Mouse (Mus musculus) liver, postnatal 0 days (tissue): ENCODE measurements around the gene Nptxr. TPM values are rescaled to one million over a fixed set of nuclear protein-coding genes. Genes with fewer than 3 reads are reported as not detected.

Source experiments
- ATAC-seq: fragments of 200-750 bp; cut with Nextera tagmentation; 2 replicates; pipeline ENCODE4 v1.8.0; 2017; ENCODE audit warnings: mild to moderate bottlenecking, moderate library complexity
- DNase-seq: peaks from one replicate; pipeline ENCODE4 v3.0.0-alpha.2; 2016
- H3K27ac ChIP-seq: fragments of 300-500 bp; sonication (generic); 2 replicates; pipeline ENCODE4 v1.5.1; 2014; ENCODE audit warnings: antibody characterized with exemption, moderate library complexity, mild to moderate bottlenecking, low read depth
- H3K27me3 ChIP-seq: fragments of 300-500 bp; sonication (generic); 2 replicates; pipeline ENCODE4 v1.6.1; 2014; ENCODE audit warnings: low read length, control low read depth, mixed read lengths; ENCODE audit not compliant: insufficient read depth
- H3K36me3 ChIP-seq: fragments of 300-500 bp; sonication (generic); replicated peaks from 2 replicates; pipeline ENCODE4 v1.6.1; 2014; ENCODE audit warnings: mild to moderate bottlenecking, control low read depth, low read length, moderate library complexity, mixed read lengths; ENCODE audit not compliant: insufficient read depth
- H3K4me1 ChIP-seq: fragments of 300-500 bp; sonication (generic); 2 replicates; pipeline ENCODE4 v1.6.1; 2014; ENCODE audit warnings: antibody characterized with exemption, mild to moderate bottlenecking, control low read depth; ENCODE audit not compliant: insufficient read depth
- H3K4me2 ChIP-seq: fragments of 300-500 bp; sonication (generic); 2 replicates; pipeline ENCODE4 v1.6.1; 2014; ENCODE audit warnings: low read depth, mild to moderate bottlenecking, low read length, moderate library complexity, mixed read lengths
- H3K4me3 ChIP-seq: fragments of 300-500 bp; sonication (generic); 2 replicates; pipeline ENCODE4 v1.5.1; 2014; ENCODE audit warnings: low read depth, low read length
- H3K9ac ChIP-seq: fragments of 300-500 bp; sonication (generic); replicated peaks from 2 replicates; pipeline ENCODE4 v1.6.1; 2014; ENCODE audit warnings: mild to moderate bottlenecking, moderate library complexity
- H3K9me3 ChIP-seq: fragments of 300-500 bp; sonication (generic); 2 replicates; pipeline ENCODE4 v1.6.1; 2016; ENCODE audit warnings: mild to moderate bottlenecking, control low read depth, low read length, mixed read lengths
- CTCF ChIP-seq: sonication (generic); IDR thresholded peaks from 2 replicates; pipeline ENCODE4 v1.5.1; 2016; ENCODE audit warnings: antibody characterized with exemption, low read depth
- EP300 ChIP-seq: IDR thresholded peaks from 2 replicates; pipeline ENCODE4 v1.6.1; 2016; ENCODE audit warnings: antibody characterized with exemption, low read depth, mild to moderate bottlenecking
- WGBS: fragments of 180-500 bp; shearing (Covaris S2); extraction: QIAGEN DNeasy Blood & Tissue Kit; methylation state at CpG from one replicate; pipeline ENCODE4 v1.1.7; 2014; ENCODE audit not compliant: insufficient replicate concordance; 5-methylcytosine and 5-hydroxymethylcytosine counted together
- polyA plus RNA-seq: library from polyadenylated mRNA; unstranded; fragments of >200 nt; fragmentation: Nextera tagmentation; extraction: Ambion mirVana; gene quantifications from 2 replicates; pipeline ENCODE4 v1.2.1, GENCODE M21; 2015

Nptxr gene
- polyA plus RNA-seq, 1 experiment from 2014 or later = 0.13 TPM

DNA sequence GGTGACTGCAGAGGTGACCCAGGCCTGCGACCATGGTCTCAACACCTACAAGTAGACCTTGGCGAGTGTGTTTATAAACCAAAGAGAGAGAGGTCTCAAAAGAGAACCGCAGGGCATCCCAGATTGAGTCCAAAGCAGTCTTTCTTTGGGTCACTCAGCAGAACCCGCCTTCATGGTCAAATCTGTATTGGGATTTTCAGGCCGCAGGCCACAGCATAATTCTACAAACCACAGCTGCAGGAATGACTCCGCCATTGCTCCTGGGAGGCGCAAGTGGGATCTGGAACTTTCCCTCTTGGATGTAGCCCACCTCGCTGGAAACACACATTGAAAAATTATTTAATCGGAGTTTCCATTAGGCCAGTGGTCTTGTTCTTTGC is 30.3 kb upstream of the Nptxr start:
- Histone ChIP-seq H3K4me3 (no peak overlapping the region), H3K4me1 (peaks cover 4% of the 10 kb centered on the region; the same call in 1 of the 2 replicates), H3K27ac (no peak overlapping the region), H3K9me3 (no peaks in the 10 kb centered on the region), H3K27me3 (peaks cover 2% of the 10 kb centered on the region; the same call in 1 of the 2 replicates), H3K9ac (no peak overlapping the region), H3K4me2 (0 out of 2 replicates have a peak overlapping the region, but pooled peaks have one; percentile 91), H3K36me3 (no peaks in the 10 kb centered on the region)
- WGBS = 69% methylated on average over 9 of the region's 9 CpGs
- ATAC-seq = no peak
- no peak for DNase-seq
- TF ChIP-seq CTCF = no peak
- TF ChIP-seq EP300 = no peak

DNA sequence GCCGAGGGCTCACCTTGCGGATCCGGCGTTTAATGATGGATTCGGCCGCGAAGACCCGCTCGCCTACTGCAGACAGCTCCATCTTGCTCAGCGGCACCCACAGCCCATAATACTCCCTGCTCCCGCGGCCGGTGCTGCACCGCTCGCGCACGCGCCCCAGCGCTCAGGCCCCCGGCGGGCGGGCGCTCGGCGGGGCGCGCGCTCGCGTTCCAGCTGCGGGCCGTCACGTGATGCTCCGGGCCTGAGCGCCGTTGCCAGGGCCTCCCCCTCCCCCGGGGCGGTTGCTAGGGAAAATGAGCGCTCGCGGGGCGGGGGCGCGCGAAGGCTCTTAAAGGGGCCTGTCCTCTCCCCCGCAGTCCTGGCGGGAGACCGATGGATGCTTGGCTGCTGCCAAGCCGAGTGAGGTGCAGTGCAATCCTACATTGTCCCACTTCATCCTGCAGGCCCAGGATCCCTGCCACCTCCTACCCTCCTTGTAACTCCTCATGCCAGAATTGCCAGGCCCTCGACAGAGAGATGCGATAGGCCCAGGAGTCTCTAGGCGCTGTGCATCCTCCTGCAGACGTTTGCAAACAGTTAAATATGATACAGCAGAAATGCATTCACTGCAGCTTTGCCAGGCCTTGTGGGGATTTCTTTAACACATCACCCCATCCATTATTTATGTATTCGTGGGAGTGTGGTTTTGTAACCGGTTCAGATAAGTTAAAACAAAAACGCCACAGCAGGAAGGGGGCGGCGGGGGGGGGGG is 29.7 kb upstream of the Nptxr start, which contains the start of the genes Npcd and Cbx6:
Npcd (minus strand) TSS at position 108 of the 751 bp plus-strand sequence.
Cbx6 (minus strand) TSS at position 559 of the 751 bp plus-strand sequence.
- ATAC-seq = peak; percentile 83
- no peaks in the 10 kb centered on the region for H3K36me3 ChIP-seq
- peak within 1 kb of the TSS; percentile 74 for H3K4me3 ChIP-seq
- 3% methylated on average over 38 of the region's 58 CpGs for WGBS
- peak within 1 kb of the TSS; percentile 55; the same call in 1 of the 2 replicates for H3K27ac ChIP-seq
- H3K9ac ChIP-seq = peak within 1 kb of the TSS; percentile 72
- peaks cover 4% of the 10 kb centered on the region; the same call in 1 of the 2 replicates for H3K4me1 ChIP-seq
- no peaks in the 10 kb centered on the region for H3K9me3 ChIP-seq
- TF ChIP-seq CTCF (no peak), EP300 (no peak)
- peak; percentile 87 for DNase-seq
- H3K4me2 ChIP-seq = peak within 1 kb of the TSS; percentile 91
- peaks cover 2% of the 10 kb centered on the region; the same call in 1 of the 2 replicates for H3K27me3 ChIP-seq

DNA sequence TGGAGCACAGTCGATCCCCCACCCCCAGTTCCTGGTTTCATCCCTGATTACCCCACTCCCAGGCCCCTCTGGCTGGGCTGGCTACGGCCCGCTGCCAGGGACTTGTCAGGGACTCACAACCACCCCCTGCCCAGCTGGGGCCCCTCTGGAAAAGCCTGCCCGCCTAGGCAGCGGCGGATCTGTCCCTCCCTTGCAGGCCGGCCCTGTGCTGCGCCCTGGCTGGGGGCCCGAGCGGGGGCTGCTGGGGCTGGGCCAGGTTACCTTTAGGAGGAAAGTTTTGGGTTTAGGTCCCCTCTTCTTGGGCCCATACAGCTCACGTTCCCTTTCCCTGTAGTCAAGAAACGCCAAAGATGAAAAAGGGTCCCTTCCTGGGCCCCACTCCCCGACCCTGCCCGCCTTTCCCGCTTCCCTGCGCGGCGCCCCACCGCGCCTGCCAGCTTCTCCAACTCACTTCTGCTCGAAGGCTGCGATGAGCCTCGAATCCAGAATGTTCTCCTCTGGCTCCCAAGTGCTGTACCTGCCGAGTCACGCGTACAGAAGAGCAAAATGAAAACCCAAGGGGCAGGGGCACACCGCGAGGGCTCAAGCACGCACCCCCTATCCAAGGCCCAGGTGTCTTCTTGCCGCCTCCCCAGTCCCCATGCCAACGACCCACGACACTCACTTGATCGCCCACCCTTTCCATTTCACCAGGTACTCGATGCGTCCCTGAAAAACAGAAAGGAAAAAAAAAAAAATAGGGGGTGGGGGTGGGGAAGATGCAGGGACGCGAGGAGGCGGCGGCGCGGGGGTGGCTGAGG is 28.9 kb upstream of the Nptxr start:
- ATAC-seq (0 out of 2 replicates have a peak, but pooled peaks have one; percentile 20), DNase-seq (no peak)
- Histone ChIP-seq H3K4me2 (peak overlapping the region; percentile 91), H3K4me1 (peaks cover 4% of the 10 kb centered on the region; the same call in 1 of the 2 replicates), H3K27ac (peak overlapping the region; percentile 55; the same call in 1 of the 2 replicates), H3K4me3 (peak overlapping the region; percentile 74), H3K27me3 (peaks cover 2% of the 10 kb centered on the region; the same call in 1 of the 2 replicates), H3K36me3 (no peaks in the 10 kb centered on the region), H3K9ac (peak overlapping the region; percentile 72), H3K9me3 (no peaks in the 10 kb centered on the region)
- TF ChIP-seq CTCF (no peak), EP300 (no peak)
- WGBS = 2% methylated on average over 41 of the region's 41 CpGs

DNA sequence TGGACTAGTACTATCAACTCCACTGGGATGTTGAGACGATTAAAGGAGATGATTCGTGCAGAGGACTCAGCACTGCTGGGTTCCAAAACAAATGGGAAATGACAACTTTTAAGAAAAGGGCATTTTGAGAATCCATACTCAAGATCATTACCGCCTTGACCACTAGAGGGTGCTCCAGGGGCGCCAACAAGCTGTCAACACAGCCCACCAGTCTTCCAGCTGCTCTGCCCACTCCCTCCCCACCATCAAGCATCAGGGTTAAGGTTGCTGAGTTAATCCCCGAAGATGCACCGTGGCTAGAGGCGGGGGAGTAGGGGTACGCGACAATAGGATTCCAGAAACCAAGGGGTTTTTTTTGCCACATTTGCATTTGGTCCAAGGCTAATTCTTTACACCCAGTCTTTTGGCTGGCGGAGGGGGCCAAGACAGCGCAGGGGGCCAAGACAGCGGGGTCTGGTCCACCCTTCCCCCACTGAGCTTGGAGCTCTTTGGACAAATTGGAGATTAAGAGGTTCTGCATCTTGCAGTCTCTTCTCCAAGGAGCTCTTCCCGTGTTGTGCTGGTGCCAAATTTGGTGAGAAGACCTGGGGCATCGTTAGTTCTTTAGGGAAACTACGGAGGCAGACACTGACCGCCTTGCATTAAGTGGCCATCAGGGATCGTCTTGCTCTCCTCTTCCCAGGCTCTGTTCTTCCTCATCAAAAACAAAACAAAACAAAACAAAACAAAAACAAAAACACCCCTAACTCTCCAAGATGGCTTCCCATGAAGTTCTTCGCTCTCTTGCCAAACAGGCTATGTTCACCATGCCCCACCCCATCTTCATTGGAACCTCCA is 27.7 kb upstream of the Nptxr start:
- WGBS = 42% methylated on average over 18 of the region's 18 CpGs
- ATAC-seq = no peak
- TF ChIP-seq CTCF (peak; percentile 93), EP300 (no peak)
- Histone ChIP-seq H3K4me1 (peaks cover 4% of the 10 kb centered on the region; the same call in 1 of the 2 replicates), H3K4me2 (peak overlapping the region; percentile 91), H3K27ac (no peak overlapping the region), H3K27me3 (peaks cover 2% of the 10 kb centered on the region; the same call in 1 of the 2 replicates), H3K4me3 (0 out of 2 replicates have a peak overlapping the region, but pooled peaks have one; percentile 74), H3K9ac (no peak overlapping the region), H3K9me3 (no peaks in the 10 kb centered on the region), H3K36me3 (no peaks in the 10 kb centered on the region)
- DNase-seq = peak; percentile 80

DNA sequence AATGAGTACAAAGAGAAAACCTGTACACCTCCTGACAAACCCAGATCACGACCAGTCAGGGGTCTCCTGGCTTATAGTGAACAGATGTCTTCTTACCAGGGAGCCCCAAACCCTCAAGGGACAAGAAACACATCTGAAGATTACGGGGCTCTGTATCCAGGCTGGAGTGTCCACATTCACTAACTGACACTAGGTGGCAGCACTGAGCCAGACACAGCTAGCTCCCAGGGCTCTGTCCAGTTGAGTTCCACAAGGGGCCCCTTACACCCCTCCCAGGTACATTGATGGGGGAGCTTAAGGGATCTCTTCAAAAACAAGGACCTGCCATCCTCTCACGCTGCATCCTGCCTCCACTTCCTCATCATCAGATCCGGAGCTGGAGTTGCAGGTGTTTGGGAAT is 25.8 kb upstream of the Nptxr start:
- 24% methylated on average over 4 of the region's 4 CpGs for WGBS
- peaks cover 2% of the 10 kb centered on the region; the same call in 1 of the 2 replicates for H3K27me3 ChIP-seq
- peaks cover 4% of the 10 kb centered on the region; the same call in 1 of the 2 replicates for H3K4me1 ChIP-seq

More for the DNA sequence above, 25.8 kb upstream of the Nptxr start:
- Histone ChIP-seq H3K4me2 (no peak overlapping the region), H3K4me3 (no peak overlapping the region), H3K36me3 (no peaks in the 10 kb centered on the region), H3K27ac (no peak overlapping the region), H3K9ac (no peak overlapping the region), H3K9me3 (no peaks in the 10 kb centered on the region)
- ATAC-seq (no peak), DNase-seq (peak; percentile 78)
- TF ChIP-seq CTCF (peak; percentile 93), EP300 (no peak)
